Mouse (Mus musculus) layer of hippocampus, adult 8-10 months (tissue): ENCODE measurements around the gene Aqp7. TPM values are rescaled to one million over a fixed set of nuclear protein-coding genes. Genes with fewer than 3 reads are reported as not detected.
"Not testable (repeated sequence)": the region's sequence is repeated elsewhere in the genome, so short reads cannot be mapped to it uniquely, and the experiment has no call there.

Experiments
- DNase-seq, 2 experiments: peaks; one replicate each; pipeline ENCODE4 v3.0.0; 2022; ENCODE audit warnings: low spot score in 2 of 2
- total RNA-seq, 4 experiments: library from RNA; stranded (reverse); gene quantifications; 2 replicates each; pipeline ENCODE4 v1.2.4; 2022

Aqp7 gene
- not detected for total RNA-seq

- no peak for DNase-seq
These were observed at the start of gene Aqp7 for GRCm38 (mm10) chr4:41047524-41048271. Gene Aqp7 (minus strand): TSS chr4:41048139.

GRCm38 (mm10) chr4:41097381-41097780 lies 49.4 kb upstream of the Aqp7 start:
- DNase-seq, result no peak

GRCm38 (mm10) chr4:41096794-41097193 lies 48.9 kb upstream of the Aqp7 start:
- DNase-seq, result no peak

GRCm38 (mm10) chr4:41096169-41096568 lies 48.2 kb upstream of the Aqp7 start:
- DNase-seq, result no peak

GRCm38 (mm10) chr4:41094361-41094760 lies 46.4 kb upstream of the Aqp7 start:
- DNase-seq, result no peak

- DNase-seq, result no peak
These were observed 45.0 kb upstream of the Aqp7 start for GRCm38 (mm10) chr4:41092958-41093357.

- no peak for DNase-seq
These were observed 43.5 kb upstream of the Aqp7 start for GRCm38 (mm10) chr4:41091391-41091790.

- no peak for DNase-seq
These were observed 41.8 kb upstream of the Aqp7 start for GRCm38 (mm10) chr4:41089705-41090104.

- no peak for DNase-seq
These were observed 41.2 kb upstream of the Aqp7 start for GRCm38 (mm10) chr4:41089189-41089588.

- DNase-seq, result no peak
These were observed 39.7 kb upstream of the Aqp7 start for GRCm38 (mm10) chr4:41087459-41088298.

GRCm38 (mm10) chr4:41086947-41087346 lies 39.0 kb upstream of the Aqp7 start:
- DNase-seq, result no peak

GRCm38 (mm10) chr4:41084819-41085218 lies 36.9 kb upstream of the Aqp7 start:
- no peak for DNase-seq

GRCm38 (mm10) chr4:41082803-41083202 lies 34.9 kb upstream of the Aqp7 start:
- DNase-seq, result not testable (repeated sequence)

GRCm38 (mm10) chr4:41081733-41082132 lies 33.8 kb upstream of the Aqp7 start:
- DNase-seq, result no peak

- DNase-seq, result no peak
These were observed 30.8 kb upstream of the Aqp7 start for GRCm38 (mm10) chr4:41078726-41079125.

- DNase-seq, result no peak
These were observed 26.5 kb upstream of the Aqp7 start for GRCm38 (mm10) chr4:41074461-41074860.

GRCm38 (mm10) chr4:41073008-41073817 lies 25.3 kb upstream of the Aqp7 start:
- DNase-seq, result no peak

- DNase-seq, result no peak
These were observed 23.8 kb upstream of the Aqp7 start for GRCm38 (mm10) chr4:41071500-41072429.

GRCm38 (mm10) chr4:41065196-41065595 lies 17.3 kb upstream of the Aqp7 start:
- DNase-seq, result no peak

GRCm38 (mm10) chr4:41063894-41064673 lies 16.1 kb upstream of the Aqp7 start:
- DNase-seq, result no peak
